Mouse (Mus musculus) cerebellum, adult 9-10 months (tissue): Measurements from ENCODE around the gene Pcdh15.

Experiments used
- DNase-seq: peaks from one replicate; pipeline ENCODE4 v3.0.0; 2022

Gene Pcdh15

DNA sequence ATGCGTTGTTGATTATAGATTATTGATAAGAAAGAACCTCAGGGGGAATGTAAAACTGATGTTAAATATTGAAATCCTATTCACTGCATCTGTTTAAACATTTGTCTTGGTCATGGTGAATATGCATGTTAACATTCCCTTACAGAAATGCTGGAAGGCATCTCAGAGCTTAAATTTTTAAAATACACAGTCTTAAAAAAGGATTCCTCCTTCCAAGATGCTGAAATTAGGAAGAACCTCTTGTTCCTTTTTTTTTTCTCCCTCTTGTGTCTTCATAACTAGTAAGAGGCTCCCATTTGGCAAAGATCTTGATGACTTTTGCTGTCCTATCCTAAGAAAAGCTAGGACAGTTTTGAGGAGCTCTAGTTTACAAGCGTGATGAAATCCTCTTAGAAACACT lies 284.9 kb downstream of the Pcdh15 start:
- DNase-seq = no peak

GRCm38 (mm10) chr10:73400426-73400825 lies 301.3 kb downstream of the Pcdh15 start:
- DNase-seq = no peak

DNA sequence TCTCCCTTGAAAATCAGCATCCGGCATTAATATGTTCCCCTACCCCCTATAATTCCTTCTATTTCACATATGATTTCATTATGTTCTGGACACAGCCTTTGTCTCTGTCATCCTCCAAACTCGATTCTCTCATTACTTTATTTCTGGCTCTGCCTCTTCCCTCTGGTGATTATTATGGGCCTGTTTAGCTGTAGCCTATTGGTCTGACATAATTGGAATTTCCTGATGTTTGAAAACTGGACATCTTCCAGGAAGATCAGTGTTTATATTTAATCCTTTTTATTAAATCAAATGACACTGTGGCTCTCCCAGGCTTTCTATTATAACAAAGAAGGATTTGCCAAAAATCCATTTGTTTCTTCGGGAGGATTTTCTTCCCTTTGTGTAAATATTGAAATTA lies 326.3 kb downstream of the Pcdh15 start:
- DNase-seq = no peak

DNA sequence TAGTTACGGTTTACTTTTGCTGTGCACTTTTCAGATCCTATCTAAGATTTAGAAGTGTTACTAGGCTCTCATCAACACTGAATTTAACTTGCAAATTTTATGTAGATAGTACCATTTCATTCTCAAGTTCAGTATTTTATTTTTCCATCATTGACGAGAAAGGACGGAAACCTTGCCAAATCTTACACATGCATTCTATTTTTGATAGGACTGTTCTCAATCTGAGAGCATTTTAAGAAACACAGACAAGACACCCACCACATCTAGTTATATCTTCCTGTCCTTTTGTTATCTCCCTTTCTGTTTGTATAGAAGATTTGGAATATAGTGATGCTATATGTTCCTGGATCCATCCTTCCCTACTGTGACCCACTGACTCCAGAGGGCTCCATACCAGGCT lies 332.2 kb downstream of the Pcdh15 start:
- no peak for DNase-seq

DNA sequence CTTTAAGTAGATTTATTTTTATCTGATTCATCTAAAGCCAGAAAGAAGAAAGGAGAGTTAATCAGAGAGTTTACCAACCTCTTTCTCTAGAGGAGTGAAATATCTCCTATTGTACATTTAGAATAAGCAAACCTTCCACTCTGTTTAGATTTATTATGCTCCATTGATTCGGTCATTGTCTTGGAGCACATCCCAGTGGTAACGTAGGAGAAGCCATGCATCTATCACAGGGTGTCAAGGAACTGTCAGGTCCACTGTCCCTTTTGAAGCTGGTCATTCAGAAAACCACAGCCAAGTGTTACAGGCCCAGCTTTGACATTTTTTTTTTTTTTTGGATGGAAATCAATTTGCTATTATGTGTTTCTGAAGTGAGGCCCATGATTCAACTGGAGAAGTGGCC lies 384.9 kb downstream of the Pcdh15 start:
- DNase-seq = no peak

GRCm38 (mm10) chr10:73491654-73492053 lies 392.5 kb downstream of the Pcdh15 start:
- DNase-seq = peak; percentile 3

DNA sequence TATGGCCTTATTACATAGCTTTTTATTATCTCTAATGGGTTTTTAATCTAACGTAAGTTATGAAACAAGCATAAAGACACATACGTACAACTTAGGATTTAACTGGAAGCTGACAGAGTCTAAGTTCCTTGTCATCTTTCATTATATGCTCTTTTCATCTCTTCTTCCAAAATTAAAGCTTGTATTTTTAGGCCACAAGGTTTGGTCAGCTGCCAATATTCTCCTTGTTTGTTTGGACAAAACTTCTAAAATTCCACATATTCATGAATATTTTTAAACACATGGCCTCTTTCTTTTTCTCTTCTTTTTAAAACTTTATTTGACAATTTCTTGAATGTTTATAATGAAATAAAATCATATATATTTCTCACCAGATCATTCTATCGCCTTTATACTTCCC lies 415.7 kb downstream of the Pcdh15 start:
- DNase-seq = no peak

DNA sequence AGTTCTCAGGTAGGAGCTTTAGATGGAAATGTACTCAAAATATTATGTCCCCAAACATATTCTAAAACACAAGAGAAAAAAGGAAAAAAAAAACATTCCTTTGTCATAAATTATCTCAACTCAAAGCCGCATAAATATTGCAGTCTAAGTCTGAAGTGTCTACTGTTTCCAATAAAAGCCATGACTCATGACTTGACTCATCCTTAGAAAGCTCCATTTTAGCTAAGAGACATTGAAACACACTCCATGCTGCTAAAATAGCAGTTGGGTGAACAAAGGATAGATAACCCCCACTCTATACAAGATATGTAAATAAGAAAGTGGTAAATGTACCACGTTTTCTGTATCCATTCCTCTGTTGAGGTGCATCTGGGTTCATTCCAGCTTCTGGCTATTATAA lies 416.6 kb downstream of the Pcdh15 start:
- DNase-seq = no peak

DNA sequence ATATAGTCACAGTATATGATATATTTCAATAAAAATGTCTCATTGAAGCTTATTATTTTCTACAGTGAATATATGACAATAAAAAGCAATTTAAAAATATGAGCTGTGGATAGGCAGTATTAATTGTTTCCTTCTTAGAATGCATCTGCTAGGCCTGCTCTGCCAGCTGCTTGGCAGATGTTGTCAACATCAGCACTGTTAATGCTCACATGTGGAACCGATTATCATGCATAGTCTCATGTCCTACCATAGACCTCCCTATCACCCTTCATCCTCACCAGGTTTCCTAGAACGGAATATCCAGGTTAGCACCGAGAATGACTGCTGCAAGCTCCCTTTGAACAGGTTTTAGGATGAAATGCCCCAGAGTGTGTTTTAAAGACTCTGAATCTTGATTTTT lies 420.3 kb downstream of the Pcdh15 start:
- DNase-seq = no peak

DNA sequence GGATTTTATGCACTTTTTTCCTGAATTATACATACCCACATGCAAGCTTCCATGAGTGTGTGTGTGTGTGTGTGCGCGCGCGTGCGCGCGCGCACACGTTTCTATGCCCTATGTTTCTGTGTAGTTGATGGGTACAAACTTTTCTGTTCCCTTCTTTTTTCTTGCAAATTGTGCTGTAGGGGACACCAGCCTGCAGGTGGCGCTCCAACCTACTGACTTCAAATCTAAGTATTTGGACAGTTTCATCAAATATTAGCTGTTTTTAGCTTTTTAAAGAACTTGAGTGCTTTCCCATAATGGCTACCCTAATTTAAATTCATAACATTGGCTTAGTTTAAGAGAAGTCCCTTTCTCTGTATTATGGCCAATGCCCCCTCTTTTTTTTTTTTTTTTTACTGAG lies 453.7 kb downstream of the Pcdh15 start:
- peak; percentile 4 for DNase-seq

GRCm38 (mm10) chr10:73564216-73564615 lies 465.1 kb downstream of the Pcdh15 start:
- DNase-seq = peak; percentile 28

GRCm38 (mm10) chr10:73574711-73575297 lies 475.7 kb downstream of the Pcdh15 start:
- DNase-seq = no peak

GRCm38 (mm10) chr10:73667501-73667900 lies 568.4 kb downstream of the Pcdh15 start:
- DNase-seq = no peak

- DNase-seq = no peak
These were observed 601.6 kb downstream of the Pcdh15 start for GRCm38 (mm10) chr10:73700519-73701286.

GRCm38 (mm10) chr10:73725566-73726240 lies 626.6 kb downstream of the Pcdh15 start:
- no peak for DNase-seq

DNA sequence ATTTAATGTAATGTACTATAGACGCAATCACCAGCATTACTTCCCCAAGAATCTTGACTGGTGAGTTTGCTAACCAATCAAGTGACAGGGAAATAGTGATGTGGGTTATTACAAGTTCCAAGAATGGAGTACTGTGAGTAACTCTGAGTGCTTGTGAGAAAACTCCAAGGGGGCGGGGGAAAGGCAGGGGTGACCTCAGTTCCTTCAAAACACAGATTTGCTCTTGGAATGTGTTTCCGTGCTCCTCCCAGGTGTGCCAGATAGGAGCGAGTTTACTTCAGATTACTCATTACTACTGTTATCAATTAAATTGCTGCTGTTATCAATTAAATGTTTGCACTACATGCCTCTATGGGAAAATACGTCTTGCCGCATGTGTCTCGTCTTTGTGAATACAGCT lies 634.1 kb downstream of the Pcdh15 start:
- no peak for DNase-seq

DNA sequence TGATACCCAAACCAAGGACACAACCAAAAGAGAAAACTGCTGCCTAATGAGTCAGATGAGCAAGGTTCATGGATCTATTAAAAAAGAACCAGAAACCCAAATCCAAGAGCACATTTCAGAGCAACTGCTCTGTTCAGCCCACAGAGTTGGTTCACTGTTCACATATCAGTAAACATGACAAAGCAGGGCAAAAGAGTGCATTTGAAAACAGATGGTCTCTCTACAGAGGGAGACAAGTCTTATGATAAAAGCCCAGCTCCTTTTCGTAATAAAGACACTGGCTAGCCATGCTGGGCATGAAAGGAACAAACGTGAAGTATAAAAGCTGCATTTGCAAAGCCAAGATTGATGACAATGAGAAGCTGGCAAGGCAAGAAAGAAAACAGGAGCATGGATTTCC lies 649.9 kb downstream of the Pcdh15 start:
- no peak for DNase-seq

- no peak for DNase-seq
These were observed 654.7 kb downstream of the Pcdh15 start for GRCm38 (mm10) chr10:73753876-73754275.

GRCm38 (mm10) chr10:73782945-73783344 lies 683.8 kb downstream of the Pcdh15 start:
- no peak for DNase-seq

- no peak for DNase-seq
These were observed 689.0 kb downstream of the Pcdh15 start for GRCm38 (mm10) chr10:73788163-73788562.

DNA sequence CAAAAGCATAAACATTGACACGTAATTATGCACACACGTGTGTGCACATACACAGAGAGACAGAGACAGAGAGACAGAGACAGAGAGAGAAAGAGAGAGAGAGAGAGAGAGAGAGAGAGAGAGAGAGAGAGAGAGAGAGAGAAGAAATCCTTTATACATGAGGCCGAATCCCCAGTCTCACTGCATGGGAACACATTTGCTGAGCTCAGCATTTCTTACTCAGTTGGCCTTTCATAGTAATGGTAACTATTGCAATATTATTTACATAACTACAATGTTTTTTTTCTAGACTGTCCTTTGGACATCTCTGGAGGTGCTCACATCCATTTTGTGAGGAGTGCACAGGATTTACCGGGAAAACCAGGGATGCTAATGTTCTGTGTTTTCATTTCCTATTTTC lies 705.9 kb downstream of the Pcdh15 start:
- no peak for DNase-seq

DNA sequence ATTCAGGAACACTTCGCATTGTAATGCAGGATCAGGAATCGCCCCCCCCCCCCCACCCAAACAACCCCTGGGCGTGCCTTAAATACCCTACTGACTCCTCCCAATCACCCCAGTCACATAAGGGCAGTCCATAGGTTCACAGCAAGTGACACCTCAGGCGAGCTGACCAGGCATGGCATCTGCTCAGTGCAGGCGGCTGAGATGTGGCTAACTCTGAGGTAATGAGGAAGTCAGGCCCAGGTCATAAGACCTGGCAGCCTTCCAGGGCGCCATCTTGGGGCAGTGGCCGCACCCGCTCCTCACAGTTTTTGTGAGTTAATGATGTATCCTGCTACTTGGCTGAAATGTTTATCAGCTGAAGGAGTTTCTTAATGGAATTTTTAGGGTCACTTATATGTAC lies 713.2 kb downstream of the Pcdh15 start:
- no peak for DNase-seq

DNA sequence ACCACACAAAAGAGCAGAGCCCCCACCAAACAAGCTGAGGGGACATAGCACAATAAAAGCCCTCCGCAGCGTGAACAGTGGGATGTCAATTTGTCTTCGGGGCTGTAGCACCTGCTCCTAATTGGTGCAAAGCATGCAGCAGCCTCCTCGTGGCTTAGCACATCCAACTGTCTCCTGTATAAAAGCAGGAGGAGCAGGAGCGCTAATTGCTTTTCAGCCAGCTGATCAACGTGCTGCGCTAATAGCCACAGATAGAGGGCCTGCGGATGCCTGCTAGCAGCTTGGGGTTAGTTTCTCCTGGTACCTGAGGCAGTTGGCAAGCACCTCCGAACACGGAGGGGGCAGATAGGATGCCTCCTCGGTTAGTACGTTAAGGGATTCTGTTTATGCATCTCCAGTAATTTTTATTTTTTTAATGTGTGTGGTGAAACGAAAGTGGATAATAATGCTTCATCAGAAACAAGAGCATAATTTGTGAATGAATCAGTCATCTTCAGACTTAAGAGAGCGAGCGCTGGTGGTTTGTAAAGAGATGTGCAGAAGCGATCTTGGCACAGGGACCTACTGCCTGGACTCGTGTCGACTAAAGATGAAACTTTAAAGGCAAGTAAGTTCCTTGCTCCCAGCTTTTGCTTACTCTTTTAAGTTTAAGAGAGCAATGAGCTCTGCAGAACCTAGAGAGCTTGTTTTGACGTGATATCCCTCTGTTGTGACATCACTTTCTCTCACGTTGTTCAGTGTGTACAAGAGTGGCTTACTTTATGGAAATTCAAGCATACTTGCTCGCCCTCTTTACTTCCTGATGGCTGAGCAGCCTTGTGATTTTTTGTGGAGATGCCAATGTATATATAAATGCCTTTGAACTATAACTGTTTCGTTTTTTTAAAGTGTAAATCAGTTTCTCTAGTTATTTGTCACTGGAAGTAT lies 722.8 kb downstream of the Pcdh15 start:
- DNase-seq = peak; percentile 30
